Mouse (Mus musculus) midbrain, embryonic 13.5 days (tissue): ENCODE results near the gene Ccdc91. TPM values are rescaled to one million over a fixed set of nuclear protein-coding genes. Genes with fewer than 3 reads are reported as not detected.

Experiments used
- ATAC-seq: fragments of 200-750 bp; cut with Nextera tagmentation; 2 replicates; pipeline ENCODE4 v1.8.0; 2017; ENCODE audit warnings: mild to moderate bottlenecking, moderate TSS enrichment, moderate library complexity
- H3K27ac ChIP-seq: fragments of 300-500 bp; sonication (generic); 2 replicates; pipeline ENCODE4 v1.5.1; 2015; ENCODE audit warnings: inconsistent platforms, mild to moderate bottlenecking, moderate library complexity
- H3K27me3 ChIP-seq: fragments of 300-500 bp; sonication (generic); 2 replicates; pipeline ENCODE4 v1.6.1; 2015; ENCODE audit warnings: mild to moderate bottlenecking, inconsistent platforms
- H3K36me3 ChIP-seq: fragments of 300-500 bp; sonication (generic); 2 replicates; pipeline ENCODE4 v1.6.1; 2015; ENCODE audit warnings: mild to moderate bottlenecking, inconsistent platforms
- H3K4me1 ChIP-seq: fragments of 300-500 bp; sonication (generic); replicated peaks from 2 replicates; pipeline ENCODE4 v1.6.1; 2015; ENCODE audit warnings: inconsistent platforms
- H3K4me2 ChIP-seq: fragments of 300-500 bp; sonication (generic); replicated peaks from 2 replicates; pipeline ENCODE4 v1.6.1; 2015; ENCODE audit warnings: moderate library complexity, mild to moderate bottlenecking, inconsistent platforms
- H3K4me3 ChIP-seq: fragments of 300-500 bp; sonication (generic); replicated peaks from 2 replicates; pipeline ENCODE4 v1.5.1; 2015; ENCODE audit warnings: mild to moderate bottlenecking, inconsistent platforms
- H3K9ac ChIP-seq: fragments of 300-500 bp; sonication (generic); replicated peaks from 2 replicates; pipeline ENCODE4 v1.6.1; 2015; ENCODE audit warnings: mild to moderate bottlenecking, inconsistent platforms
- H3K9me3 ChIP-seq: fragments of 300-500 bp; sonication (generic); 2 replicates; pipeline ENCODE4 v1.6.1; 2016; ENCODE audit warnings: mild to moderate bottlenecking, inconsistent platforms
- WGBS: fragments of 180-500 bp; shearing (Covaris S2); methylation state at CpG from one replicate; pipeline ENCODE4 v1.1.7; 2015; 5-methylcytosine and 5-hydroxymethylcytosine counted together
- polyA plus RNA-seq: library from polyadenylated mRNA; unstranded; fragments of >200 nt; fragmentation: Nextera tagmentation; extraction: Ambion mirVana; gene quantifications from 2 replicates; pipeline ENCODE4 v1.2.1, GENCODE M21; 2015

The Ccdc91 gene
- polyA plus RNA-seq, 1 experiment from 2014 or later = 38.9 TPM

DNA sequence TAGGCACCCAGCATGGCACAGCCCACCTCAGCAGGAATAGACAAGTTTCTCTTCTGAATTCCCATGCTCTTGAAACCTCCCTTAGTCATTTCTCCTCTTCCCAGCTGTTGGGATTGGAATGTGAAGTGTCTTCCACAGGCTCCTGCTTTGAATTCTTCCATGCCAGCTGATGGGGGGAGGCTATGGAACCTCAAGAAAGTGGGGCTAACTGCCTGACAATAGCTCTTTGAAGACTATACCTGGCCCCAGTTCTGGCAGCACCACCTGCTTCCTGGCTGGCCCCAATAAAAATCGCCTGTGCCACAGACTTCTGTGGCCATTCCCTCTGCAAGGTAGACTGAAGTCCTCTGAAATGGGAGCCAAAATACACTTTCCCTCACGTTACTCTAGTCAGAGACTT lies 187.0 kb downstream of the Ccdc91 start:
- no peak for ATAC-seq
- no peaks in the 10 kb centered on the region for H3K27me3 ChIP-seq
- no peaks in the 10 kb centered on the region for H3K9me3 ChIP-seq
- H3K9ac ChIP-seq = no peak overlapping the region
- H3K4me1 ChIP-seq = no peaks in the 10 kb centered on the region
- H3K4me3 ChIP-seq = no peak overlapping the region
- H3K36me3 ChIP-seq = no peaks in the 10 kb centered on the region
- 83% methylated on average over 2 of the region's 2 CpGs for WGBS
- H3K27ac ChIP-seq = no peak overlapping the region
- no peak overlapping the region for H3K4me2 ChIP-seq

DNA sequence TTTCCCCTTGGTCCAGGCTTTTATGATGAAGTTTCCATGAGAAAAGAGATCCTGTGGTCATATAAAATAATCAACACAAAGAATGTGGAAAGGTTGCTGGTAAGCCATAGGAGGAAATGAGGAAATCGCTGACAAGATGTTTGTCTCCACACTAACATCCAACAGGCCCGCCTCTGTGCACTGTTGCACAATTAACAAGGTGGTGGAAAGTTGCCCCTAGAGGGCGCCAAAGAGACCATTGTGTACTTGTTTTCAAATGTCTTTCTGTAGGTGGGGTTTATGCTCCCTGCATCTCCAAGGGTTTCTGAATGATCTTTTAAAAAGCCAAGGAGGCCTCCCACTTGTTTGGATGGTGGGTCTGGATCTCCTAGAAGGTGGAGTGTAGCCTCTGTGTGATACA lies 188.7 kb downstream of the Ccdc91 start:
- H3K27me3 ChIP-seq = no peaks in the 10 kb centered on the region
- no peaks in the 10 kb centered on the region for H3K4me1 ChIP-seq
- H3K4me2 ChIP-seq = no peak overlapping the region
- H3K4me3 ChIP-seq = no peak overlapping the region
- no peaks in the 10 kb centered on the region for H3K36me3 ChIP-seq
- H3K9ac ChIP-seq = no peak overlapping the region
- H3K9me3 ChIP-seq = no peaks in the 10 kb centered on the region
- no peak overlapping the region for H3K27ac ChIP-seq
- no peak for ATAC-seq
- WGBS = 54% methylated on average over 3 of the region's 3 CpGs

GRCm38 (mm10) chr6:147671366-147671765 lies 195.7 kb downstream of the Ccdc91 start:
- no peak overlapping the region for H3K9ac ChIP-seq
- H3K27ac ChIP-seq = no peak overlapping the region
- no peak overlapping the region for H3K4me2 ChIP-seq
- no peaks in the 10 kb centered on the region for H3K9me3 ChIP-seq
- no peak for ATAC-seq
- H3K4me1 ChIP-seq = no peaks in the 10 kb centered on the region
- no peaks in the 10 kb centered on the region for H3K36me3 ChIP-seq
- H3K27me3 ChIP-seq = no peaks in the 10 kb centered on the region
- WGBS = 88% methylated on average over 1 of the region's 1 CpGs
- H3K4me3 ChIP-seq = no peak overlapping the region

- Histone ChIP-seq H3K4me1 (no peaks in the 10 kb centered on the region), H3K36me3 (no peaks in the 10 kb centered on the region), H3K4me2 (no peak overlapping the region), H3K9me3 (no peaks in the 10 kb centered on the region), H3K9ac (no peak overlapping the region), H3K4me3 (no peak overlapping the region), H3K27ac (no peak overlapping the region), H3K27me3 (no peaks in the 10 kb centered on the region)
- ATAC-seq = peak; percentile 27; the same call in 1 of the 2 replicates
- 93% methylated on average over 2 of the region's 2 CpGs for WGBS
These were observed 196.9 kb downstream of the Ccdc91 start for GRCm38 (mm10) chr6:147672481-147672880.

DNA sequence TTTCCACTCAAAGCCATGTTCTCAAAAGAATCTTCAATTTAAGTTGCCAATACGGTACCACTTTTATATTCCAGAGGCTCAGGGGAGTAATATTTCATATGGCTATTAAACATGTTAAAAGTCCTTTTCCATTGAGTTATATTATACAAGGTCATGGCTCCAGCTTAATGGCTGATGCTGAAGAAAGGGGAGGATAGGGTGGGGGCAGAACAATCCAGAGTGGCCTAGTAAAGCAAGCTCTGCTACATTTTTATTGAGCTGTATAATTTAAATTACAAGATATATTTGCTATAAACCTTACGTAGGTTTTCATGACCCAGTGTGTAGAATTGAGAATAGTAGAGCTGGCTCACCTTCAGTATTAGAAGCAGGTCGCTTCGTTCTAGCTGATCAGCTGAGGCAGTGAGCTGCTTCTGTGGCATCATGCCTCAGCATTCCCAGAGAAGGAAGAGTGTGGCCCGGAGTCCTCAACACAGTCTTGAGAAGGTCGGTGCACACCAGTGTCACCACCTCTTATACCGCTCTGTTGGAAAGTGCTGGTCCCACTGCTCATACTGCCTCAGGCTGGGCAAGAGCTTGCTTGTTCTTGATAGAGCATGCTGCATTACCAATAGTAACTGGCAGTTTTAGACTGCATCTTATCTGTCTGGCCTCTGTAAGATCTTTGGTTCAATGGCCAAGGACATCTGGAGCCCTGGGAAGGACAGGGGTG lies 199.6 kb downstream of the Ccdc91 start:
- Histone ChIP-seq H3K4me3 (no peak overlapping the region), H3K4me2 (no peak overlapping the region), H3K9ac (no peak overlapping the region), H3K36me3 (no peaks in the 10 kb centered on the region), H3K27me3 (no peaks in the 10 kb centered on the region), H3K9me3 (no peaks in the 10 kb centered on the region), H3K27ac (no peak overlapping the region), H3K4me1 (no peaks in the 10 kb centered on the region)
- no peak for ATAC-seq
- WGBS = 92% methylated on average over 7 of the region's 7 CpGs

DNA sequence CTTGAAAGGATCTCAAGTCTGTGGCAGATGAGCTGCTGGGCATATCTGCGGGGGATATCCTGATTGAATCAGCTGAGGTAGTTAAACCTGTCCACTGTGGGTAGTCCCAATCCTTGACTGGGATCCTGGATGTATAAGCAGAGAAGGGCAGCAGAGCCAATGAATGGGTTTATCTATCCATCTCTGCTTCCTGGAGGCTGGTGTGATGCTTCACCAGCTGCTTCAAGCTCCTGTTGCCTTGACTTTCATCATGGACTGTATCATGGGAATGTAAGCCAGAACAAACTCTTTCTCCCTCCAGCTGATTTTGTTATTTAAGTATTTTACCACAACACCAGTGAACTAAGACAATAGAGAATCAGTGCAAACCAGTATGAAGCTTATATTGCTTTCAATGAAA lies 200.6 kb downstream of the Ccdc91 start:
- no peak overlapping the region for H3K27ac ChIP-seq
- H3K27me3 ChIP-seq = no peaks in the 10 kb centered on the region
- 92% methylated on average over 1 of the region's 1 CpGs for WGBS
- H3K36me3 ChIP-seq = no peaks in the 10 kb centered on the region
- no peaks in the 10 kb centered on the region for H3K9me3 ChIP-seq
- no peak for ATAC-seq
- no peaks in the 10 kb centered on the region for H3K4me1 ChIP-seq
- H3K9ac ChIP-seq = no peak overlapping the region
- no peak overlapping the region for H3K4me3 ChIP-seq
- no peak overlapping the region for H3K4me2 ChIP-seq

Other genes starting within 250 kb of the Ccdc91 start
- 0.68 and 1.2 TPM in 2 replicates for gene Pthlh, start 211.6 kb upstream of the Ccdc91 start, polyA plus RNA-seq